Mouse (Mus musculus) lung, adult 2 months (tissue): ENCODE measurements around the gene Galnt10. TPM values are rescaled to one million over a fixed set of nuclear protein-coding genes. Genes with fewer than 3 reads are reported as not detected.

ENCODE experiments used
- DNase-seq: peaks from one replicate; pipeline ENCODE4 v3.0.0; 2022
- H3K4me1 ChIP-seq: fragments of 200-500 bp; 2 replicates; pipeline ENCODE4 v1.6.1; 2011; ENCODE audit warnings: low read length; ENCODE audit not compliant: control insufficient read depth, insufficient read depth
- H3K4me3 ChIP-seq: fragments of 200-500 bp; replicated peaks from 2 replicates; pipeline ENCODE3; 2011; ENCODE audit warnings: low read depth, mild to moderate bottlenecking, control low read depth, low read length; ENCODE audit errors: extremely low read depth
- CTCF ChIP-seq: fragments of 200-500 bp; IDR thresholded peaks from 2 replicates; pipeline ENCODE4 v1.5.1; 2011; ENCODE audit warnings: mild to moderate bottlenecking, low read length, control low read depth; ENCODE audit not compliant: insufficient read depth
- POLR2A ChIP-seq: fragments of 200-500 bp; IDR thresholded peaks from 2 replicates; pipeline ENCODE4 v1.6.1; 2011; ENCODE audit warnings: low read depth, mild to moderate bottlenecking, control low read depth, low read length, borderline replicate concordance; ENCODE audit errors: extremely low read depth
- WGBS: fragments of 180-500 bp; shearing (Covaris S2); methylation state at CpG from one replicate; pipeline ENCODE4 v1.1.7; 2018; 5-methylcytosine and 5-hydroxymethylcytosine counted together
- polyA plus RNA-seq: library from polyadenylated mRNA; depleted of rRNA; stranded (reverse); fragments of >200 nt; gene quantifications from 2 replicates; pipeline ENCODE4 v1.2.3, GENCODE M21; 2012

The Galnt10 gene
- polyA plus RNA-seq, 1 experiment: 6.4 TPM

- no peak for DNase-seq
- Histone ChIP-seq H3K4me3 (no peak overlapping the region), H3K4me1 (no peaks in the 10 kb centered on the region; the same call in 1 of the 2 replicates)
- TF ChIP-seq POLR2A (no peak), CTCF (no peak)
- WGBS: 92% methylated on average over 11 of the region's 11 CpGs
Observed at GRCm38 (mm10) chr11:57648196-57648800, 3.1 kb downstream of the Galnt10 start.

DNA sequence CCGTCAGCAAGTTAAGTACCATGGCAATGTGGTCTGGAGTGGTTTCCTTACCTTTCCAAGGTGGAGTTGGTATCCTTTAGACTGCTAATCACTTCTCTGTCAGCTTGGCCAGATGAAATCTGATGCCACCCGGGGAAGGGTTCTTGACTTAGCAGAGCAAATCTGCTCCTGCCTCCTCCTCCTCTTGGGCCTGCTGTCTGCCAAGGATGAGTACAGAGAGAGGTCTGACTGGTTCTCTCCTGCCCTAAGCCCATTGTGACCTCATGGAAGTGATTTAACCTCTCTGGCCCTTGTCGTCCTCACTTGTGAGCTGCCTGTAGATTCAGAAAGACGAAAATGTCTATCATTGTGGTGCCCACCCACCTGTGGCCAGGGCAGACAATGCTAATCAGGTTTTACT lies 4.0 kb downstream of the Galnt10 start:
- Histone ChIP-seq H3K4me1 (no peaks in the 10 kb centered on the region; the same call in 1 of the 2 replicates), H3K4me3 (no peak overlapping the region)
- no peak for DNase-seq
- WGBS: 76% methylated on average over 4 of the region's 4 CpGs
- TF ChIP-seq CTCF: no peak
- TF ChIP-seq POLR2A: no peak

GRCm38 (mm10) chr11:57649671-57650070 lies 4.4 kb downstream of the Galnt10 start:
- H3K4me1 ChIP-seq: no peaks in the 10 kb centered on the region; the same call in 1 of the 2 replicates
- no peak for TF ChIP-seq POLR2A
- TF ChIP-seq CTCF: no peak
- no peak overlapping the region for H3K4me3 ChIP-seq
- 72% methylated on average over 10 of the region's 10 CpGs for WGBS
- DNase-seq: no peak

GRCm38 (mm10) chr11:57650867-57651266 lies 5.6 kb downstream of the Galnt10 start:
- Histone ChIP-seq H3K4me1 (no peaks in the 10 kb centered on the region; the same call in 1 of the 2 replicates), H3K4me3 (no peak overlapping the region)
- no peak for DNase-seq
- 87% methylated on average over 2 of the region's 2 CpGs for WGBS
- TF ChIP-seq POLR2A: no peak
- TF ChIP-seq CTCF: no peak

DNA sequence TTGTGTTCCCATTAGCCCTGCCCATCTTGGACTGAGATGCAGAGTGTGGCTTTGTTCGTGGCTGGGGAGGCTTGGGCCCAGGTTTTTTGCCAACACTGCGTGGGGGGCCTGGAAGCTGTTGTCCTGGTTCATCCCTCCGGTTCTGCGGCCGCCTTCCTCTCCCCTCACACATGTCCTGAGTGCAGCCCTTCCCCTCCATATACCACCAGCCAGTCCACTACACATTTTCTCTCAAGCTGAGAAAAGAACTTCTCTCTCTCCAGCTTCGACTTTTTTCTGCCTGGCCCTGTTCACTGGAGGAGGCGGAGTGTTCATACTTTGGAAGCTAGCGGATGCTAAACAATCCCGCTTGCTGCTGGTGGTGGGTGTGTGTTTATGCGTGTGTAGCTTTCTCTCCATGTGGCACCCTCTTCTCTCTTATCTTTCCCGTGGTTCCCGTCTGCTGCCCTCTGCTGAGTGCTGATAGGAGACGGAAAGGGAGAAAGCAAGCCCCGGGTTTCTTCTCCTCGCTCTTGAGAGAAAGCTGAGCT lies 6.1 kb downstream of the Galnt10 start:
- no peaks in the 10 kb centered on the region; the same call in 1 of the 2 replicates for H3K4me1 ChIP-seq
- no peak overlapping the region for H3K4me3 ChIP-seq
- DNase-seq: no peak
- TF ChIP-seq POLR2A (no peak), CTCF (no peak)
- 35% methylated on average over 15 of the region's 15 CpGs for WGBS

DNA sequence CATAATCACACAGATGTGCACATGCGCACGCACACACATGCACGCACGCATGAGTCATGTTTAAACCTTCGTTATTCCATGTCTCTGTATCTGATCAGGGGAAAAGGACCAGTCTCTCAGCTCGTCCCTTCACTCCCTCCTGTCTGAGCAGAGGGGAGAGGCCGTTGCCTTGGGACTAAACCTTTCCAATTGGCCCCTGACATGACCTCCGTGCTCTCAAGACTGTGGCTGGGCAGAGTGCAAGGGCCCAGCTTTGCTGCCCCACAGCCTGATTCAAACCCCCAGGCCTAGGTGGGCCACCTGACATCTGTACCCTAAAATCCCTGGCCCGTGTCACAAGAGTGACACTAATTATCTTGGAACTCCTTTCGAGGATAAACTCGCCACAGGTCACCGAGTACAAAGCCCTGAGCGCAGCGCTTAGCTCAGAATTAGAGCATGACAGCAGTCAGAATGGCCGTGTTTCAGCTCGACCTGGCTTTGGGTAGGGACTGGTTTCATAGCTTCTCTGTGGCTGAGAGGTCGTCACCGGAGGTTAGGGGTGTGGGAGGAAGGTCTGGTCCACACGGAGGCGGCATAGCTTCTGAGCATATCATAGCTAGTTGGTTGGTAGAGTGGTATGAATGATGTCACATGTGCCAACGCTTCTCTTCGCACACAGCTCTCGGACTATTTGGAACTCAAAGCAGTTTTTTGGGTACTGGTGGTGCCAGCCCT lies 7.1 kb downstream of the Galnt10 start:
- no peak overlapping the region for H3K4me3 ChIP-seq
- no peaks in the 10 kb centered on the region; the same call in 1 of the 2 replicates for H3K4me1 ChIP-seq
- no peak for TF ChIP-seq CTCF
- TF ChIP-seq POLR2A: no peak
- WGBS: 91% methylated on average over 23 of the region's 23 CpGs
- DNase-seq: no peak

DNA sequence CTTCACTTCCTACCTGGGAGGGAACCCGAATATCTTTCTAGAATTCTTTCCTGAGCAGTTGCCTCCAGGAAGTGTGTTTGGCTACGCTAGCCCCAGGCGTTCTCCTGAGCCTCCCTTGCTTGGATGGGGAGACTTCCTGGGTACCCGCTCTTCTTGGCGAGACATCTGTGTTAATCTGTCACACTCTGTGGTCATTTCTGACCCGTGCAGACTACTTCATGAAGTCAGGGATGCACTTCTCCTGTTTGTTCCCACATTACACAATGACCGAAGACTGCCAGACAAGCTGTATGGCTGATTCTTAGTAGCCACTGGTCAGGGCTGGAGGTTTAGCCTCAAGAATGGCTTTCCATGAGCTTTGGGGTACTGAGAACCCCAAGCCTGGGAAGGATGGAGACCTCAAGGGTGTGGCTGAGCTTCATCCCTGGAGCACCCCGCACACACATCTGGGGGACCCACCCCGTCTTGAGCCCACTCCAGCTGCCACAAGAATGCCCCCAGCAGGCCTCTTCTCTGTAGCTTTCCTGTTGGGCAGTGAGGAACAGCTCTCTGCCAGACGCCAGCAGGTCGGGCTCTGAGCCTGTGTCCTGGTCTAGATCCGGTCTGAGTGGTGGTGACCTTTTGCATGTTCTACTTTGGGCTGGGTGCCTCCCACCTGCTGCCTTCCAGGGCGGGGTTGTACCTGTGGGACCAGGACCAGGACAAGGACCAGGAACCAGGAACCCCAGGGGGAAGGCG lies 7.8 kb downstream of the Galnt10 start:
- WGBS: 81% methylated on average over 14 of the region's 14 CpGs
- no peak overlapping the region for H3K4me3 ChIP-seq
- H3K4me1 ChIP-seq: no peaks in the 10 kb centered on the region; the same call in 1 of the 2 replicates
- no peak for TF ChIP-seq POLR2A
- TF ChIP-seq CTCF: no peak
- no peak for DNase-seq

DNA sequence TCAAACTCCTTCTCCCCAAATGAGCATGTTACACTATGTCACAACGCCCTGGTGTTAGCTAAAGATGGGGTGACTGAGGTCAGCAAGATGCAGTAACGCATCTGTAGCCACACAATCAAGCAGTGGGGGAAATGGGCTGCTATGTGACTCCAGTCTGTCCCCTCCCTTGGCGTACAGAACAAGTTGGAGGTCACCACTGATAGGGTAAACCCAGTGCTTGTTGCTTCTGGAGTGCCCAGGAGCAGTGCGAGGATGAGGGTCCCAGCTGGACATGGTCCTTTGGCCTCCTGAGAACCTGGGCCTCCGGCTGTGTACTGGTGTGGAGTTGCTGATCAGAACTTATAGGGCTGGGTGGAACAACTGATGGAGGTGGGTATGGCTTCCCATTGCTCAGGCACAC lies 8.6 kb downstream of the Galnt10 start:
- Histone ChIP-seq H3K4me3 (no peak overlapping the region), H3K4me1 (no peaks in the 10 kb centered on the region; the same call in 1 of the 2 replicates)
- TF ChIP-seq CTCF: no peak
- no peak for TF ChIP-seq POLR2A
- 89% methylated on average over 5 of the region's 5 CpGs for WGBS
- DNase-seq: no peak

DNA sequence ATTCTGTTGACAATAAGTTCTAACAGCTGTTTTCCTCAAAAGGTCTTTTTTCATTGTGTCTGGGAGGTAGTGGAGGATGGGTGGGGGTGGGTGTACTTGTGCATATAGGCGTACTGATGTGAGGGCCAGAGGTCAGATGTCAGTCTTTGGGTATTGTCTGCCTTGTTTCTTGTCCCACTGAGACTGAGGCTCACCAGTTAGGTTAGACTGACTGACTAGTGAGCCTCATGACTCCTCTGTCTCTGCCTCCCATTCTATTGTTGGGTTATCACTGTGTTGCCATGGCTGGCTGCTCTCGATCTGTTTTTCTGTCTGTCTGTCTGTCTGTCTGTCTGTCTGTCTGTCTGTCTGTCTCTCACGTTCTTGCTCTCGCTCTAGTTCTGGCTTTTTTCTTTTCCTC lies 9.1 kb downstream of the Galnt10 start:
- DNase-seq: no peak
- TF ChIP-seq POLR2A (no peak), CTCF (no peak)
- Histone ChIP-seq H3K4me3 (no peak overlapping the region), H3K4me1 (no peaks in the 10 kb centered on the region; the same call in 1 of the 2 replicates)
- 70% methylated on average over 4 of the region's 4 CpGs for WGBS
